Mouse (Mus musculus) bone marrow, adult 2 months (tissue): ENCODE measurements around the gene Carmil1.

Experiments used
- CTCF ChIP-seq: fragments of 200-500 bp; IDR thresholded peaks from 2 replicates; pipeline ENCODE4 v1.5.1; 2011; ENCODE audit warnings: low read length, control low read depth; ENCODE audit not compliant: control insufficient read depth, insufficient read depth
- POLR2A ChIP-seq: fragments of 200-500 bp; IDR thresholded peaks from 2 replicates; pipeline ENCODE4 v1.6.1; 2011; ENCODE audit warnings: low read depth, mild to moderate bottlenecking, control low read depth, low read length, borderline replicate concordance; ENCODE audit not compliant: control insufficient read depth

- TF ChIP-seq POLR2A (no peak), CTCF (no peak)
These were observed 279.5 kb downstream of the Carmil1 start for GRCm38 (mm10) chr13:24001081-24001480.
